Mouse (Mus musculus): Measurements from ENCODE around the gene Olfr560.

DNA sequence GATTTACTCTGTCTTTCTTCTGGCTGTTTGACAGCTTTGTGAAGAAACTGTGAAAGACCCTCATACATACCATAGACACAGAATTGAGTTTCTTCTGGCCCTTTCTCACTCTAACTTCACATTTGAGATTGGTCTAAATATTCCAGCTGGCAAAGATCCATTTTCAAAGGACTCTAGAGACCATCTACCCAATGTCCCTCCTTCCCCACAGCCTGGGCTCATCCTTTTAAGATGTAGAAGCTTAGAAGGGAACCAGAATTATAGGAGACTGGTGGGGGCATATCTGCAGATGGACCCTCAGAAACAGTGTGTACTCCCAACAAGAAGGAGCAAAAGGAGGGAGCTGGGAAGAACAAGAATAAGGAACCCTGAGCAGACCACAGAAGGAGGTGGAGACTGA is 57.3 kb downstream of the Olfr560 start, which contains the start of gene Olfr558:
- TF ChIP-seq CTCF (IDR thresholded peaks at IDR 0.05; ENCODE audit: low read depth) (no peak), EP300 (IDR thresholded peaks at IDR 0.05; ENCODE audit: low read depth) (no peak)

All from heart, postnatal 0 days (tissue).